Mouse (Mus musculus): Measurements from ENCODE around the gene D2hgdh.

- TF ChIP-seq POLR2A (IDR thresholded peaks at IDR 0.05; ENCODE audit: extremely low read depth, insufficient read depth, low read length) (no peak), CTCF (IDR thresholded peaks at IDR 0.05; ENCODE audit: extremely low read depth, insufficient read depth, low read length) (no peak)
Observed at GRCm38 (mm10) chr1:93808871-93809270, 15.8 kb upstream of the D2hgdh start.
